Comparison of ENCODE assay signal across 13 mouse cellular contexts in genomic region chr11:76543300-76543699, GRCm38 (mm10).
"Had no signal": no experiment of that assay in that cellular context is flagged by ENCODE, and none has a peak within 500 bp of the region (broad histone marks: within the 10 kb centered on the region; RNA-seq: fewer than 3 reads in every experiment).

No protein-coding gene starts in this region.

- ATAC-seq: liver, embryonic 12.5 days; midbrain, embryonic 15.5 days had no signal

- DNase-seq: kidney, postnatal 36 days; lung, embryonic 14.5 days; lung, postnatal 10 days; lung, postnatal 4 days; right cerebral cortex, postnatal 25 days; thymus, adult 2 months; thymus, postnatal 25 days had no signal

- H3K4me2 ChIP-seq: limb, embryonic 15.5 days; liver, embryonic 12.5 days; lung, embryonic 14.5 days; midbrain, embryonic 11.5 days; midbrain, embryonic 15.5 days; neural tube, embryonic 13.5 days had no signal

- H3K27ac ChIP-seq: limb, embryonic 15.5 days; liver, embryonic 12.5 days; midbrain, embryonic 15.5 days; neural tube, embryonic 13.5 days; stomach, postnatal 0 days had no signal

- H3K27me3 ChIP-seq: limb, embryonic 15.5 days; midbrain, embryonic 15.5 days; neural tube, embryonic 13.5 days had no signal

- H3K36me3 ChIP-seq: limb, embryonic 15.5 days; liver, embryonic 12.5 days; midbrain, embryonic 15.5 days; neural tube, embryonic 13.5 days had no signal

- H3K9me3 ChIP-seq: limb, embryonic 15.5 days; liver, embryonic 12.5 days; midbrain, embryonic 15.5 days; neural tube, embryonic 13.5 days had no signal

- H3K4me1 ChIP-seq: limb, embryonic 15.5 days; liver, embryonic 12.5 days; midbrain, embryonic 15.5 days had no signal

- H3K4me3 ChIP-seq: limb, embryonic 15.5 days; liver, embryonic 12.5 days; midbrain, embryonic 15.5 days; neural tube, embryonic 13.5 days had no signal

- H3K9ac ChIP-seq: limb, embryonic 15.5 days; liver, embryonic 12.5 days; lung, embryonic 14.5 days; midbrain, embryonic 15.5 days; neural tube, embryonic 13.5 days had no signal
